Mouse (Mus musculus): ENCODE results near the gene Kif26b.

GRCm38 (mm10) chr1:178797388-178797787 lies 268.5 kb downstream of the Kif26b start:
- TF ChIP-seq CTCF (IDR thresholded peaks at IDR 0.05; ENCODE audit: extremely low read depth, insufficient read depth, insufficient read length, insufficient replicate concordance) (no peak), POLR2A (IDR thresholded peaks at IDR 0.05; ENCODE audit: low read depth, low read length) (no peak)
